Mouse (Mus musculus): ENCODE results near the gene Tbx6. TPM values are rescaled to one million over a fixed set of nuclear protein-coding genes. Genes with fewer than 3 reads are reported as not detected.
"Not testable (repeated sequence)": the region's sequence is repeated elsewhere in the genome, so short reads cannot be mapped to it uniquely, and the experiment has no call there.

Gene Tbx6
- polyA plus RNA-seq, 1 experiment from 2014 or later: 0.26 TPM

DNA sequence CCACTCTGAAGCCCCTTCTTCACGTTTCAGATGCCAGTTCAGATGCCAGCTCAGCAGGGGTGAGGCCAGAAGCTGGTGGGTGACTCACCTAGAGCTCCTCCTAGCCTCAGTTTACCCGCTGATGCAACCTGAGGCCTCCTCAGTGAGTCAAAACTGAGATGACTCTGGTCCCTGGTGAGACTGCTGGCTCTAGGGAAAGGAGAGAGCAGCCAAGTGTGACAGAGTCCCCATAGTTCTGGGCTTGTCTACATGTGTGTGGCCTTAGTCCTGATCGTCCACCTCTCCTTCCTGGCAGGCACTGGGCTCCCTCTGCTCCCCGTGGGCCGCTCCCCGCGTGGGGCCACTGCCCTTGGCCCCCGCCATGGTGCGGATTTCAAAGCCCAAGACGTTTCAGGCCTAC lies 3.8 kb upstream of the Tbx6 start:
- peak overlapping the region; percentile 94 for H3K9ac ChIP-seq (ENCODE audit: low read length)
- 0 out of 4 replicates have a peak overlapping the region, but pooled peaks of 1 of the 2 experiments have one; percentile 89 for H3K27ac ChIP-seq (replicated peaks in 1 of 2; ENCODE audit: control insufficient read depth in 1 of 2, insufficient read depth in 1 of 2, low read depth in 2 of 2, low read length in 2 of 2)
- H3K4me1 ChIP-seq (ENCODE audit: control insufficient read depth in 2 of 2, insufficient read depth in 2 of 2, low read length in 2 of 2): peaks cover 21 to 38% of the 10 kb centered on the region in 2 experiments
- no peaks in the 10 kb centered on the region for H3K9me3 ChIP-seq (ENCODE audit: control insufficient read depth, low read length)
- H3K27me3 ChIP-seq (ENCODE audit: control insufficient read depth, insufficient read depth, low read length): no peaks in the 10 kb centered on the region
- peak overlapping the region; percentile 97 for H3K4me2 ChIP-seq (ENCODE audit: low read length)
- peaks cover 25% of the 10 kb centered on the region for H3K36me3 ChIP-seq (ENCODE audit: control insufficient read depth, insufficient read depth, low read length)
- no peak for ATAC-seq (ENCODE audit: insufficient number of reproducible peaks, insufficient read depth, low FRiP score, low read depth)
- H3K4me3 ChIP-seq (ENCODE audit: control insufficient read depth in 1 of 2, insufficient read depth in 1 of 2, low read depth in 1 of 2, low read length in 2 of 2): peak overlapping the region; percentile 83 to 85
- 51% methylated on average over 10 of the region's 10 CpGs for WGBS

DNA sequence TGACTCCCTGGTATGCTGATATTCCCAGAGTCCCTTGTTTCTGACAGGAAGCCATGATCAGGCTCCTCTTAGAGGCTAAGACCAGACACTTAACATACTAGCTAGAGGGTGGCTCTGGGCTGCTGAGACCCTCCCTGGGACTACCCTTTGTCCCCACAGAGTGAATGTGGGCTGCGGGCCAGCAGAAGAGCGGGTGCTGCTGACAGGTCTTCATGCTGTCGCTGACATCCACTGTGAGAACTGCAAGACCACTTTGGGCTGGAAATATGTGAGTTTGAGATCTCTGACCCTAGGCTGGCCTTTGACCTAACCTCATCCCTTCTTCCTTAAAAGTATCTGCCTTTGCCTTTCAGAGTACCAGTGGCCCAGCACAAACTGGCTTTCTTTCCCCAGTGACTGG lies 3.1 kb upstream of the Tbx6 start:
- Histone ChIP-seq H3K4me3 (ENCODE audit: control insufficient read depth in 1 of 2, insufficient read depth in 1 of 2, low read depth in 1 of 2, low read length in 2 of 2) (peak overlapping the region in 1 of 2 experiments; percentile 85; a peak in 1 of 4 replicates), H3K27me3 (ENCODE audit: control insufficient read depth, insufficient read depth, low read length) (no peaks in the 10 kb centered on the region), H3K9ac (ENCODE audit: low read length) (peak overlapping the region; percentile 94; the same call in 1 of the 2 replicates), H3K36me3 (ENCODE audit: control insufficient read depth, insufficient read depth, low read length) (peaks cover 24% of the 10 kb centered on the region), H3K9me3 (ENCODE audit: control insufficient read depth, low read length) (no peaks in the 10 kb centered on the region), H3K27ac (replicated peaks in 1 of 2; ENCODE audit: control insufficient read depth in 1 of 2, insufficient read depth in 1 of 2, low read depth in 2 of 2, low read length in 2 of 2) (no peak overlapping the region), H3K4me2 (ENCODE audit: low read length) (peak overlapping the region; percentile 97; the same call in 1 of the 2 replicates), H3K4me1 (ENCODE audit: control insufficient read depth in 2 of 2, insufficient read depth in 2 of 2, low read length in 2 of 2) (peaks cover 21 to 38% of the 10 kb centered on the region in 2 experiments)
- WGBS: 81% methylated on average over 3 of the region's 3 CpGs
- ATAC-seq (ENCODE audit: insufficient number of reproducible peaks, insufficient read depth, low FRiP score, low read depth): no peak

DNA sequence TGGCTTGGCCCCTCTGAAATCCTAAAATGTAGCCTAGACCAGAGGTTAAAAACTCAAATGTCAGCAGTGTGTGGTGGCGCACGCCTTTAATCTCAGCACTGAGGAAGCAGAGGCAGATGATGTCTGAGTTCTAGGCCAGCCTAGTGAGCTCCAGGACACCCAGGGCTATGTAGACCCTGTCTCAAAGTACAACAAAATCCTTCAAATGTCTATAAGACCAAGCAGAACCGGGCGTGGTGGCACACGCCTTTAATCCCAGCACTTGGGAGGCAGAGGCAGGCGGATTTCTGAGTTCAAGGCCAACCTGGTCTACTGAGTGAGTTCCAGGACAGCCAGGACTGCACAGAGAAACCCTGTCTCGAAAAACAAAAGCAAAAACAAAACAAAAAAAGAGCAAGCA lies 2.2 kb upstream of the Tbx6 start:
- not testable (repeated sequence) for H3K9ac ChIP-seq (ENCODE audit: low read length); H3K27me3 ChIP-seq (ENCODE audit: control insufficient read depth, insufficient read depth, low read length); H3K4me3 ChIP-seq (ENCODE audit: control insufficient read depth in 1 of 2, insufficient read depth in 1 of 2, low read depth in 1 of 2, low read length in 2 of 2); H3K4me2 ChIP-seq (ENCODE audit: low read length); H3K9me3 ChIP-seq (ENCODE audit: control insufficient read depth, low read length); H3K27ac ChIP-seq (replicated peaks in 1 of 2; ENCODE audit: control insufficient read depth in 1 of 2, insufficient read depth in 1 of 2, low read depth in 2 of 2, low read length in 2 of 2); ATAC-seq (ENCODE audit: insufficient number of reproducible peaks, insufficient read depth, low FRiP score, low read depth)
- peaks cover 21 to 38% of the 10 kb centered on the region in 2 experiments for H3K4me1 ChIP-seq (ENCODE audit: control insufficient read depth in 2 of 2, insufficient read depth in 2 of 2, low read length in 2 of 2)
- 86% methylated on average over 7 of the region's 7 CpGs for WGBS
- peaks cover 25% of the 10 kb centered on the region for H3K36me3 ChIP-seq (ENCODE audit: control insufficient read depth, insufficient read depth, low read length)

DNA sequence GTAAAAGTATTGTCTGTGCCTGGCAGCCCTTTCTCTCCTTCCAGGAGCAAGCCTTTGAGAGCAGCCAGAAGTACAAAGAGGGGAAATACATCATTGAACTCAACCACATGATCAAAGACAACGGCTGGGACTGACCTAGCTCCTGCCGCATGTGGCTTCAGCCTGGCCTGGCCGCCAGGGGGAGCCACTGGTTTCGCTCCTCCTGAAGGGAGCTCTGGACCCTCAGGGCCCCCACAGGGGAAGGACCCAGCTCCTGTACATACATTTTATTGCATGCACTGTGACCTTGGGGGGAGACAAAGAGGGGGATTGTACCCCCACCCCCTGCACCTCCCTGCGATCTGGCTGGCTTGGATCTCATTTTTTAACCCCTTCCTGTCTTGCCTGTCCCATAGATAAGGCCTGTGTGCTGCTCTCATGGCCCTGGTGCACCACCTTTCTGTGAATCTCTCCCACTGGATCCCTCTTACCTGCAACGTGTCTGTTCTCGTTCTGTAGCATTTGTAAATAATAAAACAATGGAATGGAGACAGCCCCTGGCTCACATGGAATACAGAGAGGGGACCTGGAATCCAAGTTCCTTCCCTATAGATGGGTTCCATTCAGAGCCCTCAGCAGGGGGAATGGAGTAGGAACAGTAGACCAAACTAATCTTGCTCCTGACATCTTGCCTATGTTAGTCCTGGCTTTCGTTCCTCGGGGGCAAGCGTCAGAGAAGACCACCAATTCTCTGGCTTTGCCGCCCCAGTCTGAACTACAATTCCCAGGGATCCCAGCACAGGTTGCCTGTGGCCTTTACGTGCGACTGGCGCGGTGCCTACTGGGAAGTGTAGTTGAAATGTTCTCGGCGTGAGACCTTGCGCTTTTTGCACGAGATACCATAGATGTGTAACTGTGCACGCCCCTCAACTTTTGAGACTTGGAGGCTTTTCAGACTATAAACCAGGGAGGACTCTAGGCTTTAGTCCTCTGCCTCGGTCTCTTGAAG lies 1.0 kb upstream of the Tbx6 start:
- peak overlapping the region; percentile 91 for H3K4me2 ChIP-seq (ENCODE audit: low read length)

DNA sequence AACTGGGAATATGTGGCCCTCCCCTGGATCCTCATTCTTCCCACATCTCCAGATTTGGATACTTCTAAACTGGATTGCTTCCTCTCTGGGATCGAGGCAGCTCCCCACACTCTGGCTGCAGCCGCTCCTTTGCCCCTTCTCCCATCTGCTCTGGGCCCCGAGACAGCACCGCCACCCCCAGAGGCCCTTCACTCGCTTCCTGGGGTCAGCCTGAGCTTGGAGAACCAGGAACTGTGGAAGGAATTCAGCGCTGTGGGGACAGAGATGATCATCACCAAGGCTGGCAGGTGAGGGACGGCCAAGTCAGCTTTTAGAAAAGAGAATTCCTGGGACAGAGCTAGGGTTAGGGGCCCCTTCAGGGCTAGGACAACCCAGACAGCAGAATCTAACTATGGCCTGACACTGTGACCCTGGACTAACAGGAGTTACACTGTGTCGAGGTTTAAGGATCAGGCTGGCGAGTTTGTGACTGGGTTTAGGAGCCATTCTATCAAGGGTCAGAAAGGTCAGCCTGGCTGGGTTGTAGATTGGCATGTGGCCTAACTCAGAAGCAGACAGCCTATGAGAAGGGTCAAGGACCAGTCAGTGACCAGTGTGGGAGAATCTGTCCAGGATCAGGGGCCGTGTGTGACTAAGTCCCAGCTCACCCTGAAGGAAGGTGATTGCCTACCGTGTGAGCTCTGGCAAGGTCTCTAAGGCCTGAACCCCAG lies 533 bp downstream of the Tbx6 start:
- peak overlapping the region; percentile 75; the same call in 1 of the 2 replicates for H3K9ac ChIP-seq (ENCODE audit: low read length)
- peaks cover 46% of the 10 kb centered on the region for H3K36me3 ChIP-seq (ENCODE audit: control insufficient read depth, insufficient read depth, low read length)
- no peak overlapping the region for H3K27ac ChIP-seq (replicated peaks in 1 of 2; ENCODE audit: control insufficient read depth in 1 of 2, insufficient read depth in 1 of 2, low read depth in 2 of 2, low read length in 2 of 2)
- H3K27me3 ChIP-seq (ENCODE audit: control insufficient read depth, insufficient read depth, low read length): no peaks in the 10 kb centered on the region
- no peaks in the 10 kb centered on the region for H3K9me3 ChIP-seq (ENCODE audit: control insufficient read depth, low read length)
- no peak overlapping the region for H3K4me3 ChIP-seq (ENCODE audit: control insufficient read depth in 1 of 2, insufficient read depth in 1 of 2, low read depth in 1 of 2, low read length in 2 of 2)
- ATAC-seq (ENCODE audit: insufficient number of reproducible peaks, insufficient read depth, low FRiP score, low read depth): no peak
- no peak overlapping the region for H3K4me2 ChIP-seq (ENCODE audit: low read length)
- 41% methylated on average over 11 of the region's 11 CpGs for WGBS
- peaks cover 16 to 31% of the 10 kb centered on the region in 2 experiments for H3K4me1 ChIP-seq (ENCODE audit: control insufficient read depth in 2 of 2, insufficient read depth in 2 of 2, low read length in 2 of 2)

More for the DNA sequence above, 1.0 kb upstream of the Tbx6 start:
- H3K9ac ChIP-seq (ENCODE audit: low read length): peak overlapping the region; percentile 75
- peaks cover 37% of the 10 kb centered on the region for H3K36me3 ChIP-seq (ENCODE audit: control insufficient read depth, insufficient read depth, low read length)
- no peaks in the 10 kb centered on the region for H3K27me3 ChIP-seq (ENCODE audit: control insufficient read depth, insufficient read depth, low read length)
- peaks cover 21 to 38% of the 10 kb centered on the region in 2 experiments for H3K4me1 ChIP-seq (ENCODE audit: control insufficient read depth in 2 of 2, insufficient read depth in 2 of 2, low read length in 2 of 2)
- ATAC-seq (ENCODE audit: insufficient number of reproducible peaks, insufficient read depth, low FRiP score, low read depth): peak; percentile 44; the same call in 1 of the 2 replicates
- H3K4me3 ChIP-seq (ENCODE audit: control insufficient read depth in 1 of 2, insufficient read depth in 1 of 2, low read depth in 1 of 2, low read length in 2 of 2): peak overlapping the region; percentile 45 to 49
- H3K27ac ChIP-seq (replicated peaks in 1 of 2; ENCODE audit: control insufficient read depth in 1 of 2, insufficient read depth in 1 of 2, low read depth in 2 of 2, low read length in 2 of 2): peak overlapping the region; percentile 50 to 56; a peak in 2 of 4 replicates
- no peaks in the 10 kb centered on the region for H3K9me3 ChIP-seq (ENCODE audit: control insufficient read depth, low read length)
- WGBS: under 1% methylated on average over 21 of the region's 21 CpGs

DNA sequence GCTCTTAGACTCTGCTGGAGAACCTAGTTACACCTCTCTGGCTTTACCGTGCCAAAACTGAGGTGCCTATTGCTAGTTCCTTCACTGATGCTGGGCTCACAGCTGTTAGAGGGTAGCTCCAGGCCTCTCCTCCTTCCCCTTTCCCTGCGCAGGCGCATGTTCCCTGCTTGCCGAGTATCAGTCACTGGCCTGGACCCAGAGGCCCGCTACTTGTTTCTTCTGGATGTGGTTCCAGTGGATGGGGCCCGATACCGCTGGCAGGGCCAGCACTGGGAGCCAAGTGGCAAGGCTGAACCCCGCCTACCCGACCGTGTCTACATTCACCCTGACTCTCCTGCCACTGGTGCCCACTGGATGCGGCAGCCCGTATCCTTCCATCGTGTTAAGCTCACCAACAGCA lies 1.4 kb downstream of the Tbx6 start:
- no peak overlapping the region for H3K4me2 ChIP-seq (ENCODE audit: low read length)
- no peaks in the 10 kb centered on the region for H3K9me3 ChIP-seq (ENCODE audit: control insufficient read depth, low read length)
- H3K27ac ChIP-seq (replicated peaks in 1 of 2; ENCODE audit: control insufficient read depth in 1 of 2, insufficient read depth in 1 of 2, low read depth in 2 of 2, low read length in 2 of 2): no peak overlapping the region
- no peak for ATAC-seq (ENCODE audit: insufficient number of reproducible peaks, insufficient read depth, low FRiP score, low read depth)
- 76% methylated on average over 13 of the region's 13 CpGs for WGBS
- H3K9ac ChIP-seq (ENCODE audit: low read length): no peak overlapping the region
- H3K4me1 ChIP-seq (ENCODE audit: control insufficient read depth in 2 of 2, insufficient read depth in 2 of 2, low read length in 2 of 2): peaks cover 12 to 25% of the 10 kb centered on the region in 2 experiments
- no peak overlapping the region for H3K4me3 ChIP-seq (ENCODE audit: control insufficient read depth in 1 of 2, insufficient read depth in 1 of 2, low read depth in 1 of 2, low read length in 2 of 2)
- H3K36me3 ChIP-seq (ENCODE audit: control insufficient read depth, insufficient read depth, low read length): peaks cover 54% of the 10 kb centered on the region
- no peaks in the 10 kb centered on the region for H3K27me3 ChIP-seq (ENCODE audit: control insufficient read depth, insufficient read depth, low read length)

DNA sequence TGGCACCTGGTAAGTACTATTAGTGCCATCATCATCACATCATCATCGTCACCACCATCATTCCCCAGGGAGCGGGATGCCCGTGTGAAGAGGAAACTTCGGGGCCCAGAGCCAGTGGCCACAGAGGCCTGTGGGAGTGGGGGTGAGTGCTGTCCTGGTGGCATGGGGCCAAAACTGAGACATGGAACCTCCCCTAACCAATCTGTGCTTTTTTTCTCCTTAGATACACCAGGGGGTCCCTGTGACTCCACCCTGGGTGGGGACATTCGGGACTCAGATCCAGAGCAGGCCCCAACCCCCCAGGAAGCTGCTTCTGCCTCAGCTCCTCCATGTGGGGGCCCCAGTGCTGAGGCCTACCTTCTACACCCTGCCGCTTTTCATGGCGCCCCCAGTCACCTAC lies 3.2 kb downstream of the Tbx6 start:
- Histone ChIP-seq H3K27me3 (ENCODE audit: control insufficient read depth, insufficient read depth, low read length) (no peaks in the 10 kb centered on the region), H3K4me1 (ENCODE audit: control insufficient read depth in 2 of 2, insufficient read depth in 2 of 2, low read length in 2 of 2) (peaks cover 10 to 19% of the 10 kb centered on the region in 2 experiments), H3K9me3 (ENCODE audit: control insufficient read depth, low read length) (no peaks in the 10 kb centered on the region), H3K36me3 (ENCODE audit: control insufficient read depth, insufficient read depth, low read length) (peaks cover 60% of the 10 kb centered on the region), H3K27ac (replicated peaks in 1 of 2; ENCODE audit: control insufficient read depth in 1 of 2, insufficient read depth in 1 of 2, low read depth in 2 of 2, low read length in 2 of 2) (no peak overlapping the region), H3K9ac (ENCODE audit: low read length) (no peak overlapping the region), H3K4me3 (ENCODE audit: control insufficient read depth in 1 of 2, insufficient read depth in 1 of 2, low read depth in 1 of 2, low read length in 2 of 2) (no peak overlapping the region), H3K4me2 (ENCODE audit: low read length) (no peak overlapping the region)
- ATAC-seq (ENCODE audit: insufficient number of reproducible peaks, insufficient read depth, low FRiP score, low read depth): no peak
- WGBS: 74% methylated on average over 7 of the region's 7 CpGs
